Mouse (Mus musculus) embryonic facial prominence, embryonic 11.5 days (tissue): ENCODE measurements at regions not wholly inside any gene's neighbourhood (a gene's known extent, or its start where the extent isn't known, plus 50 kb on each side); places are given as distances from the start of the nearest gene placed in this dataset.
A peak's percentile ranks its signal among the peaks of the same experiment; 100 is the strongest.

Experiments used
- ATAC-seq: fragments of 200-750 bp; cut with Nextera tagmentation; replicated peaks from 2 replicates; pipeline ENCODE4 v1.8.0; 2017; ENCODE audit warnings: low read depth; ENCODE audit not compliant: insufficient number of reproducible peaks, low FRiP score, low TSS enrichment
- DNase-seq: peaks from one replicate; pipeline ENCODE4 v3.0.0-alpha.2; 2015; ENCODE audit warnings: low spot score
- H3K27ac ChIP-seq: fragments of 300-500 bp; sonication (generic); replicated peaks from 2 replicates; pipeline ENCODE4 v1.5.1; 2014; ENCODE audit warnings: mild to moderate bottlenecking, low read depth, low read length, control low read depth
- H3K27me3 ChIP-seq: fragments of 300-500 bp; sonication (generic); 2 replicates; pipeline ENCODE4 v1.6.1; 2014; ENCODE audit warnings: mild to moderate bottlenecking, low read length, moderate library complexity, mixed read lengths; ENCODE audit not compliant: control insufficient read depth, insufficient read depth
- H3K36me3 ChIP-seq: fragments of 300-500 bp; sonication (generic); replicated peaks from 2 replicates; pipeline ENCODE4 v1.6.1; 2014; ENCODE audit warnings: low read depth, mild to moderate bottlenecking, low read length, moderate library complexity, mixed read lengths; ENCODE audit not compliant: control insufficient read depth, insufficient read depth
- H3K4me1 ChIP-seq: fragments of 300-500 bp; sonication (generic); 2 replicates; pipeline ENCODE4 v1.6.1; 2014; ENCODE audit warnings: low read length, mixed read lengths; ENCODE audit not compliant: control insufficient read depth, insufficient read depth
- H3K4me2 ChIP-seq: fragments of 300-500 bp; sonication (generic); 2 replicates; pipeline ENCODE4 v1.6.1; 2014; ENCODE audit warnings: low read depth, mild to moderate bottlenecking, control low read depth, low read length, moderate library complexity
- H3K4me3 ChIP-seq: fragments of 300-500 bp; sonication (generic); 2 replicates; pipeline ENCODE4 v1.5.1; 2014; ENCODE audit warnings: low read depth, low read length, control low read depth
- H3K9ac ChIP-seq: fragments of 300-500 bp; sonication (generic); replicated peaks from 2 replicates; pipeline ENCODE4 v1.6.1; 2014; ENCODE audit warnings: mild to moderate bottlenecking, control low read depth, low read length
- H3K9me3 ChIP-seq: fragments of 300-500 bp; sonication (generic); replicated peaks from 2 replicates; pipeline ENCODE4 v1.6.1; 2016; ENCODE audit warnings: mild to moderate bottlenecking, low read length, inconsistent platforms, mixed read lengths; ENCODE audit not compliant: control insufficient read depth
- WGBS: fragments of 180-500 bp; shearing (Covaris S2); extraction: QIAGEN DNeasy Blood & Tissue Kit; methylation state at CpG from one replicate; pipeline ENCODE4 v1.1.7; 2014; 5-methylcytosine and 5-hydroxymethylcytosine counted together

DNA sequence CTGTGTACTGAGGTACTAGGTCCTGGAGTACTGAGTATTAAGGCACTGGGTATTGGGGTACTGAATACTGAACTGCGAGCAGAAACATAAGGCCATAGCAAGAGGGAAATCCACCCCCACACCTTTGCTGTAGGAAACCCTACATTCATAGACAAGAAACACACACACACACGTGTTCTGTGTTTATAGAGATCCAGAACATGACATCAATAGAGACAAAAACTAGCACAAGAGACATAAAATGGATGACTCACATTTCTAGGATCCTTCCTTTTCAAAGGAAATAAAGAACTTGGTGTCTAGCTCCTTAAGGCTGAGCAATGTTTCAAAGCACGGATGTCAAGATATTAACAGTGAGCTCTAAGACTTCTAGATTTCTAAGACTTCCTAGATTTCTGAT is 49.9 kb upstream of the Nepro start:
- ATAC-seq (no peak), DNase-seq (no peak)
- Histone ChIP-seq H3K4me1 (no peaks in the 10 kb centered on the region; the same call in 1 of the 2 replicates), H3K27ac (no peak overlapping the region), H3K36me3 (no peaks in the 10 kb centered on the region), H3K9ac (no peak overlapping the region), H3K9me3 (no peaks in the 10 kb centered on the region), H3K27me3 (no peaks in the 10 kb centered on the region), H3K4me2 (no peak overlapping the region), H3K4me3 (no peak overlapping the region)
- 92% methylated on average over 3 of the region's 3 CpGs for WGBS

DNA sequence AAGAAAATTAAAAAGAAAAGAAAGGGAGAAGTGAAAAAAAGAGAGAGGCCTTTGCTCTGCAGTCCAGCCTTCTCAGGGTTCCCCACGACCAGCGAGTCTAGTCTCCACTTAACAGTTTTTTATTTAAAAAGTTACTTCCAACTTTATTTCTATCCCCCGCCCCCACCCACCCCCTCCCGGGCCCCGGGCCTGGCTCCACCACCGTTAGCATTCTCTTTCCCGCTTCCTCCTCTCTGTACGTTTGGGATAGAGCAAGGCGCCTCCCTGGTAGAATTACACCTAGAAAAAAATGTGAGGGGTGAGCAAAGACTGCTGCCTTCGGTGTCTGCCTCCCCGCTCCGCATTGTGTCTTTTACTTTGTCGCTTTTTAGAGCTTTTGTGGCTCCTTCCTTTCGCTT is 51.7 kb upstream of the Nepro start:
- 3% methylated on average over 14 of the region's 14 CpGs for WGBS
- no peak overlapping the region for H3K4me2 ChIP-seq
- no peaks in the 10 kb centered on the region for H3K27me3 ChIP-seq
- ATAC-seq (peak; percentile 70), DNase-seq (peak; percentile 49)
- H3K36me3 ChIP-seq = no peaks in the 10 kb centered on the region
- H3K27ac ChIP-seq = peak overlapping the region; percentile 53; the same call in 1 of the 2 replicates
- H3K4me3 ChIP-seq = no peak overlapping the region
- no peaks in the 10 kb centered on the region for H3K9me3 ChIP-seq
- H3K4me1 ChIP-seq = no peaks in the 10 kb centered on the region; the same call in 1 of the 2 replicates
- no peak overlapping the region for H3K9ac ChIP-seq

DNA sequence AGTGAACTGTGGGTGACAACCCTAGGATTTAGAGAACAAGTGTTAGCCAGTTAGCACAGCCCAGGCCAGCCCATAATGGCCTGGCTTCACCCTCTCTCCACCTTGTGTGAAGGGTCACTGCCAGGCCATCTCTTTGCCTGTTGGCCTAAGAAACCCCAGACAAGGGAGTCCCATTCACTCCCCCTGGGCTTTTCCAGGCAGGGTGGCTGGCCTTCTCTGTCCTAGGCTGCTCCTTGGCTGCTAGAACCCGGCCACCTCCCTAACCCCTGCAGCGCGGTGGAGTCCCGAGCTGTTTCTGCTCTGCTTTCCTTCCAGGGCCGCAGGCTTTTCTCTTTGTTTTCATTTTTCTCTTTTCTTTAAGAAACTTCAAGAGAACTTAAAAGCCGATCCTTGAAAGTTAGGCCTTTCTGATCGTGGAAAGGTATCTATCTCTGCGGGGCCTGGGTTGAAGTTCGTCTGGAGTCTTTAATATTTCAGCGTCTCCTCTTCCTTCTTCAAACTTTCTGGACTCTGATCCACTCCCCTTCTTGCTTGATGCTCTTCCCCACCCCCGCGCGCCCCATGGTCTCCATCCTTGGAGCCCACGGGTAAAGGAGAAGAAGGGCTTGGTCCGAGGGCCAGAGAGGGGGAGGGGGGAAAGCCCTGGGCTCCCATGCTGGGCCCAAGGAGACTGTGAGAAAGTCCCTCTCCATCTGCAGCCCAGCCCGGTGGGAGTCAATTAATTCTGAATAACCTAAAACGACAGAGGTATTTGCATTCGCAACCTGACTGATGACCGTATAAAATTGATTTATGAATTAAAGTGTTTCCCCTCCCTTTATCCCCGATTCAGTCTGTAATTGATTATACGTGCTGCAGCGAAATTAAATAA is 52.3 kb upstream of the Nepro start:
- H3K27ac ChIP-seq = peak overlapping the region; percentile 71
- WGBS = 10% methylated on average over 22 of the region's 22 CpGs
- DNase-seq (peak; percentile 60), ATAC-seq (peak; percentile 81)
- no peak overlapping the region for H3K4me2 ChIP-seq
- H3K4me1 ChIP-seq = no peaks in the 10 kb centered on the region; the same call in 1 of the 2 replicates
- H3K36me3 ChIP-seq = no peaks in the 10 kb centered on the region
- no peaks in the 10 kb centered on the region for H3K27me3 ChIP-seq
- no peaks in the 10 kb centered on the region for H3K9me3 ChIP-seq
- peak overlapping the region; percentile 37 for H3K9ac ChIP-seq
- H3K4me3 ChIP-seq = no peak overlapping the region

GRCm38 (mm10) chr16:44668061-44668460 is 56.0 kb upstream of the Nepro start:
- H3K4me2 ChIP-seq = no peak overlapping the region
- no peaks in the 10 kb centered on the region for H3K27me3 ChIP-seq
- H3K4me3 ChIP-seq = no peak overlapping the region
- WGBS = 90% methylated on average over 6 of the region's 6 CpGs
- H3K27ac ChIP-seq = no peak overlapping the region
- H3K9ac ChIP-seq = no peak overlapping the region
- no peaks in the 10 kb centered on the region for H3K9me3 ChIP-seq
- H3K36me3 ChIP-seq = no peaks in the 10 kb centered on the region
- no peak for DNase-seq
- no peak for ATAC-seq
- no peaks in the 10 kb centered on the region; the same call in 1 of the 2 replicates for H3K4me1 ChIP-seq

- Histone ChIP-seq H3K27ac (no peak overlapping the region), H3K36me3 (no peaks in the 10 kb centered on the region), H3K4me3 (no peak overlapping the region), H3K4me1 (no peaks in the 10 kb centered on the region; the same call in 1 of the 2 replicates), H3K9ac (no peak overlapping the region; the same call in 1 of the 2 replicates), H3K9me3 (no peaks in the 10 kb centered on the region), H3K4me2 (no peak overlapping the region), H3K27me3 (no peaks in the 10 kb centered on the region)
- 73% methylated on average over 6 of the region's 6 CpGs for WGBS
- DNase-seq (no peak), ATAC-seq (no peak)
Observed at GRCm38 (mm10) chr16:44667118-44667517, 57.0 kb upstream of the Nepro start.

DNA sequence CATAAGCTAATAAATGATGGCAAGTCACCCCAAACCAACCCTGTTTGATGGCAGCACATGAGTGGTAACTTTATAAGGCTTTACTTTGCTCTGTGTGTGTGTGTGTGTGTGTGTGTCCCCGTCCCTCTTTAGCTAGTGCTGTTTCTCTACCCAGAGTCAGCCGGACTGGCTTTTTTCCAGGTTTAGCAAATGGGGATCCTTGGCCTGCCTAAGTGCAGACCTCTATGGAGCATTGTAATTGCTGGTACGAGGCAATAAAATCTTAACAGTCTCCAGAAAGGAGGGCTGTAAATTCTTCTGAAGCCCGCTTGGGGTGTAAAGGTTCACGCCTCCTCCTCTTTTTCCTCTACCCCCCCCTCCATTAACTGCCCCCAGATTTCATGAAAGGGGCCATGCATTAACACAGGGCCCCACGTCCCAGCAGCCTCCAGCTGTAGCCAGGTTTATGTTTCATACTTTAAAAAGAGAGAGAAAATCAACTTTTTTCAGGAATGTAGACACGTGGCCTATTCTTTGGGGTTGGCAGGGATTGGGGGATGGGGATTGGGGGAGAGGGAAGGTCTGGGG is 57.6 kb upstream of the Nepro start:
- H3K4me3 ChIP-seq = no peak overlapping the region
- H3K4me1 ChIP-seq = no peaks in the 10 kb centered on the region; the same call in 1 of the 2 replicates
- no peak overlapping the region for H3K4me2 ChIP-seq
- ATAC-seq = peak; percentile 55; the same call in 1 of the 2 replicates
- H3K27ac ChIP-seq = no peak overlapping the region
- H3K9me3 ChIP-seq = no peaks in the 10 kb centered on the region
- no peak overlapping the region for H3K9ac ChIP-seq
- no peaks in the 10 kb centered on the region for H3K27me3 ChIP-seq
- WGBS = 59% methylated on average over 7 of the region's 7 CpGs
- DNase-seq = no peak
- H3K36me3 ChIP-seq = no peaks in the 10 kb centered on the region

DNA sequence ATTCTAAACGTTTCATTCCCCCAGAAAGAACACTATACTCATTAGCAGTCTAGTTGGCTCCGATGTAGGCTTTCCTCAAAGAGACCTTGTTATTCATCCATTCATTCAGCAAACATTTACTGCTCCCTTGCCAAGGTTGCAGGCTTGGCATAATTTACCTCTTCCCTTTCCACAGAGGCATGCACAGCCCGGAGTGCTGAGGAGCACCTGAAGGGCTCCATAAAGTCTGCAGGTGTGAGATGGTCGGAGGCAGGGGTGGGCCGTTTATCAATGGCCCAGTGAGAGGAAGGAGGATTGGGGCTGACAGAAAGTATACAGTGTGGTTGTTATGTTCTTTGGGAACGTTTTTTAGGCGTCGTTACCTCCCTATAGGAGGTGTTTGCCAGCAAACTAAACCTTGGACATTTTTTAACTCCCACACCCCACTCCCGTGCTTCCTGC is 58.6 kb upstream of the Nepro start:
- Histone ChIP-seq H3K9ac (no peak overlapping the region), H3K4me3 (no peak overlapping the region), H3K9me3 (no peaks in the 10 kb centered on the region), H3K27ac (no peak overlapping the region), H3K4me2 (no peak overlapping the region), H3K36me3 (no peaks in the 10 kb centered on the region), H3K27me3 (no peaks in the 10 kb centered on the region), H3K4me1 (no peaks in the 10 kb centered on the region; the same call in 1 of the 2 replicates)
- WGBS = 86% methylated on average over 9 of the region's 9 CpGs
- no peak for ATAC-seq
- no peak for DNase-seq
